Mouse (Mus musculus) cerebellum, adult 9-10 months (tissue): ENCODE results near the gene Sftpd.

Source experiments
- DNase-seq: peaks from one replicate; pipeline ENCODE4 v3.0.0; 2022

Gene Sftpd

GRCm38 (mm10) chr14:41185059-41185821, at the start of gene Sftpd:
Gene Sftpd (minus strand): TSS chr14:41185149.
- DNase-seq, result no peak

- DNase-seq, result no peak
These were observed 13.2 kb upstream of the Sftpd start for GRCm38 (mm10) chr14:41198037-41198730.

DNA sequence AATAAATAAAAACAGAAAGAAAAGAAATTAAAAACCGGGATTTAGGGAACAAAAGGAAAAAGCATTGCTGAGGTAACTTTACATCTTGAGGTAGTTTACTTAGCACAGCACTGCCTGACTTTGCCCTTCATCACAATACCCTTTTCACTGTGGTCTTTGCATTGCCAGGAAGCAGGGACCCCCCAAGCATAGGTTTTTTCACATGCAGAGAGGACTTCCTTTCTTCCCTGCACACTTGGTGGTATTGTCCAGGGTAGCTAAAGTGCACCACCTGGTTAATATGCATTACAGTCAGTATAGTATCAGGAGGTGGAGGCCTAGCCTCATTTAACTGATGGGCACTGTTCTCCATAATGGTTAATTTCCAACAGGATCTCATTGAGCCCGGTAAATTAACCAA, 4.5 kb upstream of the Sftpd start:
- no peak for DNase-seq

DNA sequence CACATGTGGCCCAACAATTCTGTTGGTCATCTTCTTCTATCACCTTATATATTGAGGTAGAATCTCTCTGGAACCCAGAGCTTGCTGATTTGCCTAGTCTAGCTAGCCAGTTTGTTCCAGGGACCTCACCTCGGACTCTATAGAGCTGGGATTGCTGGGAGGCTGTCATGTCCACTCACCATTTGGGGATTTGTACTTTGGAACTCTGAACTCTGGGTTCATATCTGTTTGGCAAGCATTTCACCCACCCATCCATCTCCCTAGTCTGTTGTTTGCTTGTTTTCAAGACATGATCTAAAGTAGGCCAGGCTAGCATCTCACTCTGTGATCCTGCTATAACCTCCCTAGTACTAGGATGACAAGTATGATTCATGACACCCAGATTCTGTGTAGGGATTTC, 10.1 kb downstream of the Sftpd start:
- DNase-seq, result no peak

- DNase-seq, result no peak
These were observed 14.4 kb downstream of the Sftpd start for GRCm38 (mm10) chr14:41170514-41170913.

DNA sequence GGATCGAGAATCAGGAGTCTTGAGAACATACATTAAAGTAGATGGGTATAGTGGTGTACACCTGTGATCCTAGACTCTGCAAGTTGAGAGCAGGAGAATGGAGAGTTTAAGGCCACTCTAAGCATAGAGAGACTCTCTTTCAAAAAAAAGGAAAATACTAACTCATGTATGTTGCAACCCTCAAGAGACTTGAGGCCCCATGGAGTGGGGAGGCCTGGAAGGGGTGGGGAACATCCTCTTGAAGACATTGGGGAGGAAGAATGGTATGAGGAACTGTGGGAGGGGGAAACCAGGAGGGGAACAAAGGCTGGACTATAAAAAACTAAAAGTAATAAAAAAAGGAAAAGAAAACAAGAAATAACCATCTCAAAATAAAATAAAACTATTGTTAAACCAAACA, 16.4 kb downstream of the Sftpd start:
- no peak for DNase-seq

- no peak for DNase-seq
These were observed 17.7 kb downstream of the Sftpd start for GRCm38 (mm10) chr14:41167278-41167677.

- no peak for DNase-seq
These were observed 22.3 kb downstream of the Sftpd start for GRCm38 (mm10) chr14:41162663-41163062.

GRCm38 (mm10) chr14:41160743-41161142, 24.2 kb downstream of the Sftpd start:
- DNase-seq, result no peak

- no peak for DNase-seq
These were observed 24.9 kb downstream of the Sftpd start for GRCm38 (mm10) chr14:41160076-41160475.

DNA sequence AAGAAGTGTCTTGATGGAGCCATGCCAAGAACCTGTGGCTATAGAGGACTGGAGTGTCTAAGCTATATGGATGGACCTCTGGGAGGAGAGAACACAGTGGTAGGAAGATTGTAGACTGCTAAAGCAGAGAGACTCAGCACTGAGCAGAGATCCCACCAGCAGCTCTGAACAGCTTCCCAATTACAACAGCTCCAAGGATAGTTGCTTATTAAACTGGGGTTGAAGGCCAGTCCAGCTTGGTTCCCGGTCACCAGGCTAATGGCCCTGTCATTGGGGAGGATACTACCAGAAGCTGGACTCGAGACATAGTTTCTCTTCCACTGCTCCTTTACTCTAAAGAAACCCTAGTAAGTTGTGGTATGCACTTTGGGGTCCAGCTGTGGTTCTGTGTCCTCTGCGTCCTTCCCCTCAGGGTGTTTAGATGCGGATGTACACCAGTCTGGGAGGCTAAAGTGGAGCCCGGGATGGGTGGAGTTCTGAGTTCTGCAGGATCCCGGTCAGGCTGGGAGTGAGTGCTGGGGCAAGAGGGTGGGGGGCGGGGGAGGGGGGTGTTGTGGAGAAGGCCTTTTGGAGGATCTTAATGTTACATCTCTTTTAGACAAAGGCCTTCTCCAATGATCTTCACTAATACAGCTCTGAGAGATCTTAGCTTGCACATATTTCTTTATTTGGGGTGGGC, 33.6 kb downstream of the Sftpd start, which contains the start of gene Mbl1:
Gene Mbl1 (plus strand): TSS at position 239 of the 679 bp plus-strand sequence.
- no peak for DNase-seq

- no peak for DNase-seq
These were observed 37.6 kb downstream of the Sftpd start for GRCm38 (mm10) chr14:41147356-41147755.

GRCm38 (mm10) chr14:41146922-41147321, 38.0 kb downstream of the Sftpd start:
- DNase-seq, result no peak

- no peak for DNase-seq
These were observed 38.9 kb downstream of the Sftpd start for GRCm38 (mm10) chr14:41146035-41146434.

- no peak for DNase-seq
These were observed 44.3 kb downstream of the Sftpd start for GRCm38 (mm10) chr14:41140686-41141085.

DNA sequence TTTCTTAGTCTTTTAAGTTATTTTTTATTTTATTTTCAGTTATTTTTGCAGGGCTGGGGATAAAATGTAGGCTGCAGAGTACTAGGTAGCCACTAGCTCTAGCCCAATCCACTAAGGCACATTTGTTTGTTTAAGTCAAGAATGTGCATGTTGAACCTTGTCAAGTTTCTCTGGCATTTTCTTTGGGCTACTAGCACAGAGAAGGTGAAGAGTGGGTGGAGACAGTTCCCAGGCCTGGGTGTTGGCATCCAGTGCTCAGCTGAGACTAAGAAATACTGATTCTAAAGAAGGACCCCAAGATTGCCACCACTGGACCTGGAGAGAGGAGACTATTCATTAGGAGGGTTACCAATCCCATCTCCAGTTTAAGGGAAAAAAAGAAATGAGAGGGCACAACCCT, 47.9 kb downstream of the Sftpd start:
- no peak for DNase-seq

- DNase-seq, result no peak
These were observed 53.4 kb downstream of the Sftpd start, which contains the start of gene Sftpa1 for GRCm38 (mm10) chr14:41131540-41131939. Gene Sftpa1 (plus strand): TSS chr14:41131782.

DNA sequence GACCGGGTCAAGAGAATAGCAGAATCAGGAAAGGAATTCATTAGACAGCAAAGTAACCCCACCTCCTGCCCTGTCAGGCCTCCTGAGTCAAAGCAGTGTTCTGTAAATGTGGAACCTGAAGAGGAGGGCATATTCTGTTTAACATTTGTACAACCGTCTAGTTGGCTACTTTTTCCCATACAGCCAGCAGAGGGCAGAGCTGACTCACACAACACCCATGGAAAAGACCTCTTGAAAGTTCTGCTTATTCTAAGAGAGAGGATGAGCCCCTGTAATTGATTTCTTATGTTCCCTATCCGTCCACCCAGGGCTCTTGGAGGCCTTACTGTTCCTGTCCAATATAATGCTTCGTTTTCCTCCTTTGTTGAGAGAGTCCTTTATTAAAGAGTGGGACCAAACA, 57.0 kb downstream of the Sftpd start:
- DNase-seq, result no peak

DNA sequence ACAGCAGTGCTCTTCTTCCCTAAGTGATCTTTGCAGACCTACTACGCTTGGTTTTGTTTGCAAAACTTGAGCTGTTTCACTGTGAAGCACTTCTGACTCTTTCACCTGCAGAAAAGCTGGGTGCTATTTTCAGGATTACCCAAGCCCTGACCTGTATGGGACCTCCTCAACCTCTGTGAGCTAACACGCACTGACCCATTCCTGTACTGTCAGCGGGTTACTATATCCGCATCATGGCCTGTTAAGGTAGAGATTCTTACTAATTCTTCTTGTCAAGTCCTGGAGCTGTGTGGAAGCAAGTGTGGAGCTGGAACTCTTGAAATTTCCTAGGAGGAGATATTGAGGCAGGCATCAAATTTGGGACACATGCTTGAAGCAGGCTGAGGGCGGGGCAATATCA, 60.3 kb downstream of the Sftpd start:
- no peak for DNase-seq
